Mouse (Mus musculus) MEL (cell line): ENCODE measurements at regions not wholly inside any gene's neighbourhood (a gene's known extent, or its start where the extent isn't known, plus 50 kb on each side); places are given as distances from the start of the nearest gene placed in this dataset.
"Not testable (repeated sequence)": the region's sequence is repeated elsewhere in the genome, so short reads cannot be mapped to it uniquely, and the experiment has no call there.

Source experiments
- DNase-seq: peaks from one replicate; pipeline ENCODE4 v3.0.0; 2011; ENCODE audit warnings: low read depth, low spot score
- H3K27ac ChIP-seq: 2 replicates; pipeline ENCODE4 v1.5.1; 2012; ENCODE audit warnings: low read depth, mild to moderate bottlenecking, control low read depth, low read length, moderate library complexity; ENCODE audit not compliant: control insufficient read depth
- H3K27me3 ChIP-seq, 2 experiments: fragments of 150-350 bp in 1 of 2; sonication (generic) in 1 of 2; 2 replicates each; pipeline ENCODE4 v1.6.1; 2012; ENCODE audit warnings: low read length in 2 of 2, mild to moderate bottlenecking in 2 of 2, improper control_type of control experiment in 1 of 2, moderate library complexity in 1 of 2; ENCODE audit not compliant: insufficient read depth in 2 of 2, control insufficient read depth in 1 of 2
- H3K36me3 ChIP-seq, 2 experiments: 2 replicates each; pipeline ENCODE4 v1.6.1; 2012 to 2014; ENCODE audit warnings: low read length in 2 of 2, improper control_type of control experiment in 1 of 2, inconsistent platforms in 1 of 2, mild to moderate bottlenecking in 1 of 2; ENCODE audit not compliant: insufficient read depth in 2 of 2, control insufficient read depth in 1 of 2
- H3K4me1 ChIP-seq, 2 experiments: fragments of 150-350 bp in 1 of 2; sonication (generic) in 1 of 2; 2 replicates each; pipeline ENCODE4 v1.6.1; 2012; ENCODE audit warnings: low read length in 2 of 2, improper control_type of control experiment in 1 of 2, mild to moderate bottlenecking in 1 of 2; ENCODE audit not compliant: insufficient read depth in 2 of 2, control insufficient read depth in 1 of 2
- H3K4me3 ChIP-seq, 2 experiments: fragments of 150-350 bp in 1 of 2; sonication (generic) in 1 of 2; 2 replicates each; pipeline ENCODE4 v1.5.1; 2012; ENCODE audit warnings: low read depth in 2 of 2, low read length in 2 of 2, mild to moderate bottlenecking in 2 of 2, moderate library complexity in 2 of 2, control low read depth in 1 of 2, improper control_type of control experiment in 1 of 2; ENCODE audit not compliant: control insufficient read depth in 1 of 2, insufficient read depth in 1 of 2
- H3K79me2 ChIP-seq: 2 replicates; pipeline ENCODE4 v1.6.1; 2012; ENCODE audit warnings: mild to moderate bottlenecking, low read length, moderate library complexity; ENCODE audit not compliant: control insufficient read depth, poor library complexity, insufficient read depth
- H3K9ac ChIP-seq: 2 replicates; pipeline ENCODE4 v1.6.1; 2012; ENCODE audit warnings: low read depth, mild to moderate bottlenecking, control low read depth, low read length, moderate library complexity; ENCODE audit not compliant: control insufficient read depth, poor library complexity, severe bottlenecking
- H3K9me3 ChIP-seq: fragments of 150-350 bp; sonication (generic); replicated peaks from 2 replicates; pipeline ENCODE4 v1.6.1; 2012; ENCODE audit warnings: mild to moderate bottlenecking, low read length, improper control_type of control experiment, moderate library complexity; ENCODE audit not compliant: insufficient read depth
- BHLHE40 ChIP-seq: IDR thresholded peaks from 2 replicates; pipeline ENCODE4 v1.6.1; 2012; ENCODE audit warnings: low read depth, mild to moderate bottlenecking, inconsistent platforms, low read length, improper control_type of control experiment, borderline replicate concordance
- CHD1 ChIP-seq: IDR thresholded peaks from 2 replicates; pipeline ENCODE4 v1.6.1; 2012; ENCODE audit warnings: low read depth, mild to moderate bottlenecking, inconsistent platforms, low read length, improper control_type of control experiment
- E2F4 ChIP-seq: IDR thresholded peaks from 2 replicates; pipeline ENCODE4 v1.6.1; 2011; ENCODE audit warnings: low read depth, low read length, improper control_type of control experiment, borderline replicate concordance
- EP300 ChIP-seq, 2 experiments: IDR thresholded peaks; 2 replicates each; pipeline ENCODE4 v1.6.1; 2011; ENCODE audit warnings: improper control_type of control experiment in 2 of 2, low read length in 2 of 2, low read depth in 1 of 2, mild to moderate bottlenecking in 1 of 2
- ETS1 ChIP-seq: IDR thresholded peaks from 2 replicates; pipeline ENCODE4 v1.6.1; 2012; ENCODE audit warnings: low read depth, mild to moderate bottlenecking, inconsistent platforms, low read length, improper control_type of control experiment, moderate library complexity
- HCFC1 ChIP-seq: IDR thresholded peaks from 2 replicates; pipeline ENCODE4 v1.6.1; 2012; ENCODE audit warnings: low read depth, mild to moderate bottlenecking, inconsistent platforms, low read length, improper control_type of control experiment, moderate library complexity
- MAZ ChIP-seq: IDR thresholded peaks from 2 replicates; pipeline ENCODE4 v1.6.1; 2012; ENCODE audit warnings: low read depth, mild to moderate bottlenecking, inconsistent platforms, low read length, improper control_type of control experiment
- MEF2A ChIP-seq: IDR thresholded peaks from 2 replicates; pipeline ENCODE4 v1.6.1; 2014; ENCODE audit warnings: low read depth, mild to moderate bottlenecking, inconsistent platforms, low read length, improper control_type of control experiment; ENCODE audit not compliant: poor library complexity, insufficient replicate concordance, severe bottlenecking; ENCODE audit errors: extremely low read depth
- MYB ChIP-seq: IDR thresholded peaks from 2 replicates; pipeline ENCODE4 v1.6.1; 2011; ENCODE audit warnings: mild to moderate bottlenecking, low read depth, low read length, improper control_type of control experiment
- POLR2AphosphoS2 ChIP-seq: IDR thresholded peaks from 2 replicates; pipeline ENCODE4 v1.6.1; 2011; ENCODE audit warnings: low read length, improper control_type of control experiment
- POLR2AphosphoS5 ChIP-seq: IDR thresholded peaks from 2 replicates; pipeline ENCODE4 v1.6.1; 2012; ENCODE audit warnings: low read depth, borderline replicate concordance, mild to moderate bottlenecking, inconsistent platforms, low read length, moderate library complexity, mixed read lengths
- RAD21 ChIP-seq: IDR thresholded peaks from 2 replicates; pipeline ENCODE4 v1.6.1; 2011; ENCODE audit warnings: mild to moderate bottlenecking, low read depth, low read length, improper control_type of control experiment
- UBTF ChIP-seq: IDR thresholded peaks from 2 replicates; pipeline ENCODE4 v1.6.1; 2012; ENCODE audit warnings: low read depth, mild to moderate bottlenecking, inconsistent platforms, low read length, improper control_type of control experiment, moderate library complexity, borderline replicate concordance; ENCODE audit not compliant: insufficient read depth
- USF1 ChIP-seq: IDR thresholded peaks from 2 replicates; pipeline ENCODE4 v1.6.1; 2014; ENCODE audit warnings: low read depth, mild to moderate bottlenecking, inconsistent platforms, low read length, improper control_type of control experiment, moderate library complexity
- USF2 ChIP-seq, 2 experiments: IDR thresholded peaks; 2 replicates each; pipeline ENCODE4 v1.6.1; 2011 to 2012; ENCODE audit warnings: improper control_type of control experiment in 2 of 2, low read length in 2 of 2, borderline replicate concordance in 1 of 2, inconsistent platforms in 1 of 2, low read depth in 1 of 2, mild to moderate bottlenecking in 1 of 2; ENCODE audit not compliant: insufficient read depth in 1 of 2
- ZC3H11A ChIP-seq: IDR thresholded peaks from 2 replicates; pipeline ENCODE4 v1.6.1; 2012; ENCODE audit warnings: low read depth, mild to moderate bottlenecking, inconsistent platforms, low read length, improper control_type of control experiment
- ZMIZ1 ChIP-seq: IDR thresholded peaks from 2 replicates; pipeline ENCODE4 v1.6.1; 2012; ENCODE audit warnings: low read depth, mild to moderate bottlenecking, inconsistent platforms, low read length, improper control_type of control experiment, moderate library complexity

DNA sequence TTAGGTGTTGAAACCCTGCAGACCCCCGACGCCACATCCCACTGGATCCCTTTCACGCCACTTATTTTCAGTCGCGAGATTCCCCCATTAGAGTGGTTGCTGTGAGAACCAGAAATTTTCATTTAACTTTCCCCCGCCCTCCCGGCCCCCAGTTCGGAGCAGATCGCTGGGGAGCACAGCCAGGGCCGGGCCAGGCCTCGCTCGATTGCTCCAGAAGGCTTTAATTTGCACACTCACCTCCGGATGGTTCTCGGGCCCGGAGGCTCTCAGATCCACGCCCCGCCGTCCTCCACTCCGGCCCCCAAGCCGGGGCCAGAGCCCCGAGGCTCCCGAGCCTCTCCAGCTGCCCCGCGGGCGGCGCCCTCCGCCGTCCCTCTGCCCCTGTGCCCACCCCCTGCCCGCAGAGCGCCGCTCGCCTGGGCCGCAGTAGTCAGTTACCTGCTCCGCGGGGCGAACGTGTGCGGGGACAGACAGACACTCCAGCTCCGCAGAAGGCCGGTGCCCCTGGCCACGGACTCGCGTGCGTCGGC, 179.7 kb upstream of the Gdi2 start:
- no peaks in the 10 kb centered on the region for H3K27me3 ChIP-seq
- no peaks in the 10 kb centered on the region for H3K9me3 ChIP-seq
- DNase-seq: no peak
- H3K4me1 ChIP-seq: no peaks in the 10 kb centered on the region
- no peak for TF ChIP-seq RAD21
- no peak for TF ChIP-seq USF2 (IDR thresholded peaks at IDR 0.05; ENCODE audit: borderline replicate concordance in 1 of 2, insufficient read depth in 1 of 2, low read depth in 1 of 2, low read length in 2 of 2)
- TF ChIP-seq EP300 (IDR thresholded peaks at IDR 0.05; ENCODE audit: low read depth in 1 of 2, low read length in 2 of 2): no peak
- no peak for TF ChIP-seq MYB
- no peak for TF ChIP-seq ZMIZ1
- TF ChIP-seq BHLHE40: no peak
- no peak for TF ChIP-seq HCFC1
- TF ChIP-seq E2F4: no peak
- TF ChIP-seq ETS1: no peak
- TF ChIP-seq ZC3H11A: no peak
- no peak overlapping the region for H3K27ac ChIP-seq
- H3K9ac ChIP-seq: no peak overlapping the region
- no peaks in the 10 kb centered on the region for H3K36me3 ChIP-seq
- no peak overlapping the region for H3K4me3 ChIP-seq
- H3K79me2 ChIP-seq: no peaks in the 10 kb centered on the region

DNA sequence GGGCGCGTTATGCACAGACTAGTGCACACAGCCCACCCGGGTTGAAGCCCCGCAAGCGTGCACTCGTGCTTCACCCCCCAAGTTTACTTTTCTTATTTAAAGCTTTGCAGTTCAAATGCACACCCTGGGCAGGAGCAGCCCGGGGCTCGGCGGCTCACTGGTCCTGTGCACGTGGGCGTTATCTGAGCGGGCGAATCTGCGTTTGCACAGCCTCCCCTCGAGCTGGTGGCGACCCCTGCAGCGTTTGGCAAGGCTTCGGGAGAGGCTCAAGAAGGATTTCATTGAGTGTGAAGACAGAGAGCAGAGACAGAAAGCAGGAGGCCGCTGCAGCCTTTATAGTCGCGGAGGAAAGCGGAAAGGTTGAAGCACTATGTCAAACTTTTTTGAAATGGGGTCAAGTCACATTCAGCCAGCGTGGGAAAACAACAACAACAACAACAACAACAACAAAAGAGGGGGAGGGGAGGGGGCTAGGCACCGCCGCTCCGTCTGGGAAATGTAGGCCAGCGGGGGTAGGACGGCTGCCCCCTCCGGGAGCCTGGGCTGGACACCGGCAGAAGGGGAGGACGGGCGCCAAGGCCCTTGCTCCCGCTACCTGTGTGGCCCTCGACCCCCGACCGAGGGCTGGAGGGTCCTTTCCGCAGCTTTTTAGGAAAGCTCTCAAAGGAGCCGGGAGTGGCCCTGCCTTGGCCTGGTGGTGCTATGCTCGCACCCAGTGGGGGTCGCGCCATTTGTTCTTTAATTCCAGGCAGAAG, 178.7 kb upstream of the Gdi2 start:
- Histone ChIP-seq H3K4me3 (no peak overlapping the region), H3K9me3 (no peaks in the 10 kb centered on the region), H3K4me1 (no peaks in the 10 kb centered on the region), H3K27ac (no peak overlapping the region), H3K79me2 (no peaks in the 10 kb centered on the region), H3K9ac (no peak overlapping the region), H3K27me3 (no peaks in the 10 kb centered on the region), H3K36me3 (no peaks in the 10 kb centered on the region)
- TF ChIP-seq E2F4: no peak
- TF ChIP-seq POLR2AphosphoS2: no peak
- no peak for TF ChIP-seq ZC3H11A
- no peak for TF ChIP-seq ETS1
- TF ChIP-seq UBTF: no peak
- TF ChIP-seq CHD1: no peak
- TF ChIP-seq MEF2A: no peak
- no peak for TF ChIP-seq MAZ
- no peak for TF ChIP-seq MYB
- TF ChIP-seq RAD21: no peak
- no peak for TF ChIP-seq USF1
- no peak for TF ChIP-seq POLR2AphosphoS5
- DNase-seq: no peak

DNA sequence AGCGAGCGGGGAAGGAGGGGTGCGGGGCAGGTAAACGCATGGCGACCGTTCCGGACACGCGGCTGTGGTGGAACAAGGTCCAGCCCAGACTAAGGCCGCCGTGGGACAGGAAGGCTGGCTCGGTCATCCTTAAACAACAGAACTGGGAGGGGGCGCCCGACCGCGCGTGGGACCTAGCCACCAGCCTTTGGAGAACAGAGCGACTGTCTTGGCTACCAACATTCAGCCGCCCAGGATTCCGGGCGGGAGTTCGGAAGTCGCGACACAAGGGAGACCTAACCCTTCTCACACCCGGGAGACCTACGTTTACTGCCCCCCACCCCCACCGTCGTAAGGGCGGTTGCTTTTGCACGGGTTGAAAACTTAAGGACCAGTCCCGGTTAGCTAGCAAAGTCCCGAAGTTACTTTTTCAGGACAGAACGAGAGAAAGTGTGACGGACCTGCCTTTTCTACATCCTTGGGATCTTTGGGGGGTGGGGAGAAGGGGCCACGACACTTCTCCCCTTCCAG, 178.1 kb upstream of the Gdi2 start:
- H3K36me3 ChIP-seq, H3K9ac ChIP-seq, DNase-seq, H3K27ac ChIP-seq, H3K79me2 ChIP-seq, H3K9me3 ChIP-seq, H3K4me1 ChIP-seq, H3K4me3 ChIP-seq, H3K27me3 ChIP-seq: not testable (repeated sequence)
